Mouse (Mus musculus) CH12.LX (cell line): Measurements from ENCODE around the gene Ell. TPM values are rescaled to one million over a fixed set of nuclear protein-coding genes. Genes with fewer than 3 reads are reported as not detected.

Source experiments
- DNase-seq: peaks from one replicate; pipeline ENCODE4 v3.0.0-alpha.2; 2013; ENCODE audit errors: extremely low read depth
- H3K27ac ChIP-seq: 2 replicates; pipeline ENCODE4 v1.5.1; 2012; ENCODE audit warnings: low read depth, mild to moderate bottlenecking, control low read depth, moderate library complexity; ENCODE audit not compliant: insufficient read depth
- H3K27me3 ChIP-seq: replicated peaks from 2 replicates; pipeline ENCODE3; 2012; ENCODE audit warnings: inconsistent platforms
- H3K36me3 ChIP-seq, 2 experiments: replicated peaks in 1 of 2; 2 replicates each; pipeline versions ENCODE3 to v1.6.1; 2012; ENCODE audit warnings: inconsistent platforms in 1 of 2, low read length in 1 of 2, mild to moderate bottlenecking in 1 of 2, mixed read lengths in 1 of 2, moderate library complexity in 1 of 2; ENCODE audit not compliant: control insufficient read depth in 1 of 2, insufficient read depth in 1 of 2
- H3K4me1 ChIP-seq, 2 experiments: 2 replicates each; pipeline ENCODE4 v1.6.1; 2012; ENCODE audit warnings: inconsistent platforms in 1 of 2, moderate library complexity in 1 of 2; ENCODE audit not compliant: insufficient read depth in 2 of 2, control insufficient read depth in 1 of 2
- H3K4me2 ChIP-seq: 2 replicates; pipeline ENCODE4 v1.6.1; 2012; ENCODE audit warnings: low read depth, mild to moderate bottlenecking, control low read depth; ENCODE audit not compliant: poor library complexity, insufficient read depth, severe bottlenecking
- H3K4me3 ChIP-seq, 3 experiments: fragments of 150-350 bp in 1 of 3; sonication (generic) in 1 of 3; replicated peaks in 1 of 3; 2 replicates each; pipeline versions ENCODE3 to v1.5.1; 2011 to 2012; ENCODE audit warnings: low read depth in 2 of 3, low read length in 2 of 3, mild to moderate bottlenecking in 2 of 3, moderate library complexity in 2 of 3, control low read depth in 1 of 3, improper control_type of control experiment in 1 of 3, inconsistent platforms in 1 of 3, mixed read lengths in 1 of 3; ENCODE audit not compliant: poor library complexity in 1 of 3
- H3K79me2 ChIP-seq: replicated peaks from 2 replicates; pipeline ENCODE4 v1.6.1; 2012; ENCODE audit warnings: mild to moderate bottlenecking, moderate library complexity; ENCODE audit not compliant: control insufficient read depth, poor library complexity, insufficient read depth, severe bottlenecking; ENCODE audit errors: extremely low read depth
- H3K9ac ChIP-seq: 2 replicates; pipeline ENCODE4 v1.6.1; 2012; ENCODE audit warnings: low read depth, mild to moderate bottlenecking, control low read depth, moderate library complexity; ENCODE audit not compliant: insufficient read depth
- H3K9me3 ChIP-seq: replicated peaks from 2 replicates; pipeline ENCODE3; 2012; ENCODE audit warnings: low read length, inconsistent platforms, mixed read lengths
- CHD1 ChIP-seq: IDR thresholded peaks from 2 replicates; pipeline ENCODE4 v1.6.1; 2012; ENCODE audit warnings: low read depth, low read length, improper control_type of control experiment, inconsistent platforms
- CHD2 ChIP-seq: IDR thresholded peaks from 2 replicates; pipeline ENCODE4 v1.6.1; 2011; ENCODE audit warnings: low read length, improper control_type of control experiment
- E2F4 ChIP-seq: IDR thresholded peaks from 2 replicates; pipeline ENCODE4 v1.6.1; 2011; ENCODE audit warnings: low read depth, low read length, improper control_type of control experiment; ENCODE audit not compliant: insufficient replicate concordance
- ELF1 ChIP-seq: IDR thresholded peaks from 2 replicates; pipeline ENCODE4 v1.6.1; 2014; ENCODE audit warnings: low read depth, mild to moderate bottlenecking, inconsistent platforms, low read length, improper control_type of control experiment
- IRF4 ChIP-seq: IDR thresholded peaks from 2 replicates; pipeline ENCODE4 v1.6.1; 2014; ENCODE audit warnings: low read depth, mild to moderate bottlenecking, inconsistent platforms, low read length, improper control_type of control experiment
- JUN ChIP-seq: IDR thresholded peaks from 2 replicates; pipeline ENCODE4 v1.6.1; 2011; ENCODE audit warnings: low read depth, mild to moderate bottlenecking, low read length, improper control_type of control experiment, moderate library complexity; ENCODE audit not compliant: insufficient read depth
- JUND ChIP-seq: conservative IDR thresholded peaks from 2 replicates; pipeline ENCODE4 v1.6.1; 2011; ENCODE audit warnings: low read depth, low read length, improper control_type of control experiment
- MAFK ChIP-seq: IDR thresholded peaks from 2 replicates; pipeline ENCODE4 v1.6.1; 2011; ENCODE audit warnings: low read length, improper control_type of control experiment; ENCODE audit not compliant: insufficient replicate concordance
- MAX ChIP-seq: IDR thresholded peaks from 2 replicates; pipeline ENCODE4 v1.6.1; 2011; ENCODE audit warnings: low read length, improper control_type of control experiment
- MAZ ChIP-seq: IDR thresholded peaks from 2 replicates; pipeline ENCODE4 v1.6.1; 2012; ENCODE audit warnings: low read depth, mild to moderate bottlenecking, inconsistent platforms, low read length, improper control_type of control experiment, moderate library complexity
- MYC ChIP-seq: IDR thresholded peaks from 2 replicates; pipeline ENCODE4 v1.6.1; 2011; ENCODE audit warnings: low read depth, mild to moderate bottlenecking, improper control_type of control experiment, low read length
- NELFE ChIP-seq: IDR thresholded peaks from 2 replicates; pipeline ENCODE4 v1.6.1; 2011; ENCODE audit warnings: low read depth, low read length, improper control_type of control experiment
- NRF1 ChIP-seq: IDR thresholded peaks from 2 replicates; pipeline ENCODE4 v1.6.1; 2014; ENCODE audit warnings: low read depth, mild to moderate bottlenecking, inconsistent platforms, low read length, improper control_type of control experiment, moderate library complexity
- PAX5 ChIP-seq: IDR thresholded peaks from 2 replicates; pipeline ENCODE4 v1.6.1; 2012; ENCODE audit warnings: low read length, inconsistent platforms, mixed read lengths
- POLR2AphosphoS2 ChIP-seq: IDR thresholded peaks from 2 replicates; pipeline ENCODE4 v1.6.1; 2011; ENCODE audit warnings: low read depth, low read length, improper control_type of control experiment
- TBP ChIP-seq: conservative IDR thresholded peaks from 2 replicates; pipeline ENCODE4 v1.6.1; 2011; ENCODE audit warnings: low read depth, low read length, improper control_type of control experiment
- TCF12 ChIP-seq: IDR thresholded peaks from 2 replicates; pipeline ENCODE4 v1.6.1; 2014; ENCODE audit warnings: low read depth, mild to moderate bottlenecking, inconsistent platforms, low read length, improper control_type of control experiment
- USF2 ChIP-seq: conservative IDR thresholded peaks from 2 replicates; pipeline ENCODE4 v1.6.1; 2011; ENCODE audit warnings: low read depth, low read length, improper control_type of control experiment
- ZMIZ1 ChIP-seq: IDR thresholded peaks from 2 replicates; pipeline ENCODE4 v1.6.1; 2012; ENCODE audit warnings: low read depth, mild to moderate bottlenecking, inconsistent platforms, low read length, improper control_type of control experiment
- ZNF384 ChIP-seq: IDR thresholded peaks from 2 replicates; pipeline ENCODE4 v1.6.1; 2012; ENCODE audit warnings: low read depth, low read length, improper control_type of control experiment, inconsistent platforms
- dilution Hi-C: fragments of 300-500 bp; cut with MboI; formaldehyde crosslinking; loops from 2 replicates; pipeline ENCODE4 v1.14.3; 2020; ENCODE audit warnings: low sequenced_read_pairs; ENCODE audit not compliant: extremely low pct_unique_long_range_greater_than_20kb, extremely low pct_ligation_motif_present
- in situ Hi-C: fragments of 300-500 bp; cut with MboI; formaldehyde crosslinking; loops from 3 replicates; pipeline ENCODE4 v1.14.3; 2019; ENCODE audit warnings: low sequenced_read_pairs, low pct_ligation_motif_present, low pct_unique_long_range_greater_than_20kb, mixed read lengths
- polyA plus RNA-seq: library from polyadenylated mRNA; unstranded; fragments of >175 nt; gene quantifications from 2 replicates; pipeline ENCODE4 v1.2.1, GENCODE M21; 2012; ENCODE audit warnings: low read depth; ENCODE audit not compliant: insufficient read length
- total RNA-seq, 2 experiments: library from RNA; depleted of rRNA; stranded (reverse); fragments of 300-350 nt in 1 of 2; fragments of >200 nt in 1 of 2; gene quantifications; 2 replicates each; pipeline ENCODE4 v1.2.3; 2012 to 2014

Gene Ell
- total and polyA plus RNA-seq, 3 experiments = 6.5 to 17.9 (median 9.8) TPM

GRCm38 (mm10) chr8:70538633-70539076, 602 bp upstream of the Ell start (continued):
- TF ChIP-seq ELF1 = 0 out of 2 replicates have a peak, but pooled peaks have one; percentile 13
- 0 out of 2 replicates have a peak, but pooled peaks have one; percentile 10 for TF ChIP-seq MYC
- TF ChIP-seq PAX5 = no peak
- no peak for TF ChIP-seq JUND
- no peak for TF ChIP-seq JUN
- TF ChIP-seq IRF4 = no peak
- no peak; the same call in 1 of the 2 replicates for TF ChIP-seq CHD1
- no peak for TF ChIP-seq TBP

GRCm38 (mm10) chr8:70540013-70540506, 803 bp downstream of the Ell start:
- H3K79me2 ChIP-seq = peaks cover 30% of the 10 kb centered on the region
- no peak for DNase-seq
- peak overlapping the region; percentile 79 for H3K4me2 ChIP-seq
- H3K27ac ChIP-seq = no peak overlapping the region
- H3K27me3 ChIP-seq = no peaks in the 10 kb centered on the region
- peaks cover 12 to 51% of the 10 kb centered on the region in 2 experiments for H3K4me1 ChIP-seq
- peaks cover 15 to 53% of the 10 kb centered on the region in 2 experiments for H3K36me3 ChIP-seq
- in situ Hi-C loops (loop anchor here (10.0 kb wide), 1 partner anchor 65 kb away; the partner anchor contains the start of gene Ssbp4), dilution Hi-C loops (no loop called here)
- TF ChIP-seq NRF1 = no peak
- peak overlapping the region; percentile 90 for H3K9ac ChIP-seq
- no peaks in the 10 kb centered on the region for H3K9me3 ChIP-seq
- peak overlapping the region; percentile 93 to 94 (median 94) for H3K4me3 ChIP-seq

- peak overlapping the region; percentile 79 for H3K4me2 ChIP-seq
- in situ Hi-C loops = loop anchor here (10.0 kb wide), 1 partner anchor 64 kb away; the partner anchor contains the start of gene Ssbp4
- H3K4me1 ChIP-seq = peaks cover 12 to 51% of the 10 kb centered on the region in 2 experiments
- peaks cover 10 to 52% of the 10 kb centered on the region in 2 experiments for H3K36me3 ChIP-seq
- peak overlapping the region; percentile 93 to 94 (median 94) for H3K4me3 ChIP-seq
- H3K9ac ChIP-seq = peak overlapping the region; percentile 90
- no peaks in the 10 kb centered on the region for H3K27me3 ChIP-seq
- no peak overlapping the region for H3K27ac ChIP-seq
- no peak for DNase-seq
- peaks cover 30% of the 10 kb centered on the region for H3K79me2 ChIP-seq
- H3K9me3 ChIP-seq = no peaks in the 10 kb centered on the region
- TF ChIP-seq MYC (no peak), ZNF384 (no peak), JUND (no peak), MAX (no peak), MAZ (no peak), IRF4 (no peak), NELFE (no peak), USF2 (no peak), CHD2 (no peak), TCF12 (no peak), PAX5 (no peak), MAFK (no peak), ZMIZ1 (no peak), E2F4 (no peak), POLR2AphosphoS2 (no peak), CHD1 (no peak), JUN (no peak)
- TF ChIP-seq, all 38 proteins: peak for 0
- dilution Hi-C loops = no loop called here
Observed at GRCm38 (mm10) chr8:70540507-70541071, 1.3 kb downstream of the Ell start.
